Mouse (Mus musculus) midbrain, embryonic 10.5 days (tissue): ENCODE results near the gene Ninj1. TPM values are rescaled to one million over a fixed set of nuclear protein-coding genes. Genes with fewer than 3 reads are reported as not detected.

ENCODE experiments used
- DNase-seq: peaks from one replicate; pipeline ENCODE4 v3.0.0-alpha.2; 2017; ENCODE audit warnings: low spot score
- H3K27ac ChIP-seq: fragments of 300-500 bp; sonication (generic); replicated peaks from 2 replicates; pipeline ENCODE4 v1.5.1; 2016; ENCODE audit warnings: mild to moderate bottlenecking
- H3K27me3 ChIP-seq: fragments of 300-500 bp; sonication (generic); 2 replicates; pipeline ENCODE4 v1.6.1; 2016; ENCODE audit warnings: low read depth, mild to moderate bottlenecking; ENCODE audit not compliant: poor library complexity, severe bottlenecking
- H3K36me3 ChIP-seq: fragments of 300-500 bp; sonication (generic); 2 replicates; pipeline ENCODE4 v1.6.1; 2016; ENCODE audit warnings: mild to moderate bottlenecking, moderate library complexity
- H3K4me1 ChIP-seq: fragments of 300-500 bp; sonication (generic); 2 replicates; pipeline ENCODE4 v1.6.1; 2016
- H3K4me3 ChIP-seq: fragments of 300-500 bp; sonication (generic); 2 replicates; pipeline ENCODE4 v1.5.1; 2016; ENCODE audit warnings: mild to moderate bottlenecking, moderate library complexity
- H3K9me3 ChIP-seq: fragments of 300-500 bp; sonication (generic); replicated peaks from 2 replicates; pipeline ENCODE4 v1.6.1; 2016; ENCODE audit warnings: mild to moderate bottlenecking
- WGBS: fragments of 180-500 bp; shearing (Covaris S2); methylation state at CpG from one replicate; pipeline ENCODE4 v1.1.7; 2016; 5-methylcytosine and 5-hydroxymethylcytosine counted together
- polyA plus RNA-seq: library from polyadenylated mRNA; unstranded; fragments of >200 nt; fragmentation: Nextera tagmentation; extraction: Ambion mirVana; gene quantifications from 2 replicates; pipeline ENCODE4 v1.2.1, GENCODE M21; 2016

Gene Ninj1
- polyA plus RNA-seq, 1 experiment from 2014 or later: 24.3 TPM

- Histone ChIP-seq H3K36me3 (no peaks in the 10 kb centered on the region), H3K4me3 (no peak overlapping the region), H3K27ac (no peak overlapping the region), H3K9me3 (no peaks in the 10 kb centered on the region), H3K27me3 (peaks cover 10% of the 10 kb centered on the region; the same call in 1 of the 2 replicates), H3K4me1 (peaks cover 7% of the 10 kb centered on the region)
- 83% methylated on average over 10 of the region's 10 CpGs for WGBS
- DNase-seq: no peak
Measured at GRCm38 (mm10) chr13:49175509-49175908, 11.8 kb upstream of the Ninj1 start.

- WGBS: 87% methylated on average over 19 of the region's 19 CpGs
- Histone ChIP-seq H3K27ac (no peak overlapping the region), H3K27me3 (peaks cover 4% of the 10 kb centered on the region; the same call in 1 of the 2 replicates), H3K36me3 (no peaks in the 10 kb centered on the region), H3K9me3 (no peaks in the 10 kb centered on the region), H3K4me1 (peaks cover 5% of the 10 kb centered on the region; the same call in 1 of the 2 replicates), H3K4me3 (no peak overlapping the region)
- DNase-seq: no peak
Measured at GRCm38 (mm10) chr13:49178839-49179585, 8.3 kb upstream of the Ninj1 start.

- Histone ChIP-seq H3K4me1 (peaks cover 5% of the 10 kb centered on the region; the same call in 1 of the 2 replicates), H3K36me3 (no peaks in the 10 kb centered on the region), H3K9me3 (no peaks in the 10 kb centered on the region), H3K27ac (no peak overlapping the region), H3K4me3 (no peak overlapping the region), H3K27me3 (peaks cover 12% of the 10 kb centered on the region; the same call in 1 of the 2 replicates)
- DNase-seq: no peak
- WGBS: 86% methylated on average over 5 of the region's 5 CpGs
Measured at GRCm38 (mm10) chr13:49180274-49180673, 7.0 kb upstream of the Ninj1 start.

GRCm38 (mm10) chr13:49180691-49181090, 6.6 kb upstream of the Ninj1 start:
- WGBS: 72% methylated on average over 1 of the region's 1 CpGs
- peaks cover 5% of the 10 kb centered on the region; the same call in 1 of the 2 replicates for H3K4me1 ChIP-seq

GRCm38 (mm10) chr13:49181411-49181984, 5.8 kb upstream of the Ninj1 start:
- WGBS: 78% methylated on average over 3 of the region's 3 CpGs
- Histone ChIP-seq H3K9me3 (no peaks in the 10 kb centered on the region), H3K27ac (no peak overlapping the region), H3K4me3 (no peak overlapping the region), H3K4me1 (peaks cover 6% of the 10 kb centered on the region; the same call in 1 of the 2 replicates), H3K36me3 (no peaks in the 10 kb centered on the region), H3K27me3 (peaks cover 22% of the 10 kb centered on the region)
- no peak for DNase-seq

More at GRCm38 (mm10) chr13:49180691-49181090, 6.6 kb upstream of the Ninj1 start:
- H3K4me3 ChIP-seq: no peak overlapping the region
- no peaks in the 10 kb centered on the region for H3K36me3 ChIP-seq
- H3K9me3 ChIP-seq: no peaks in the 10 kb centered on the region
- H3K27me3 ChIP-seq: peaks cover 14% of the 10 kb centered on the region
- DNase-seq: no peak
- no peak overlapping the region for H3K27ac ChIP-seq

- H3K27ac ChIP-seq: no peak overlapping the region
- whole genome bisulfite sequencing: 64% methylated on average over 5 of the region's 5 CpGs
- H3K4me1 ChIP-seq: peaks cover 21% of the 10 kb centered on the region
- H3K4me3 ChIP-seq: no peak overlapping the region
- no peaks in the 10 kb centered on the region for H3K36me3 ChIP-seq
- H3K27me3 ChIP-seq: peaks cover 29% of the 10 kb centered on the region
- no peaks in the 10 kb centered on the region for H3K9me3 ChIP-seq
- no peak for DNase-seq
Measured at GRCm38 (mm10) chr13:49183161-49183560, 4.1 kb upstream of the Ninj1 start.

- Histone ChIP-seq H3K36me3 (no peaks in the 10 kb centered on the region), H3K4me1 (peaks cover 26% of the 10 kb centered on the region), H3K27ac (0 out of 2 replicates have a peak overlapping the region, but pooled peaks have one; percentile 6), H3K4me3 (no peak overlapping the region), H3K9me3 (no peaks in the 10 kb centered on the region), H3K27me3 (peaks cover 34% of the 10 kb centered on the region)
- DNase-seq: no peak
- 70% methylated on average over 5 of the region's 5 CpGs for WGBS
Measured at GRCm38 (mm10) chr13:49183646-49184045, 3.6 kb upstream of the Ninj1 start.

- Histone ChIP-seq H3K9me3 (no peaks in the 10 kb centered on the region), H3K27me3 (peaks cover 53% of the 10 kb centered on the region), H3K27ac (peak overlapping the region; percentile 74), H3K4me3 (peak overlapping the region; percentile 70), H3K36me3 (no peaks in the 10 kb centered on the region), H3K4me1 (peaks cover 42% of the 10 kb centered on the region)
- WGBS: 15% methylated on average over 11 of the region's 11 CpGs
- DNase-seq: no peak
Measured at GRCm38 (mm10) chr13:49186798-49187287, 442 bp upstream of the Ninj1 start.

- H3K27ac ChIP-seq: 0 out of 2 replicates have a peak overlapping the region, but pooled peaks have one; percentile 74
- WGBS: 27% methylated on average over 15 of the region's 15 CpGs
Measured at GRCm38 (mm10) chr13:49188219-49188965, 1.1 kb downstream of the Ninj1 start.

GRCm38 (mm10) chr13:49188966-49189360, 1.7 kb downstream of the Ninj1 start:
- peaks cover 44% of the 10 kb centered on the region for H3K4me1 ChIP-seq
- no peak overlapping the region for H3K4me3 ChIP-seq
- H3K27me3 ChIP-seq: peaks cover 49% of the 10 kb centered on the region
- DNase-seq: no peak
- no peaks in the 10 kb centered on the region for H3K9me3 ChIP-seq
- WGBS: 60% methylated on average over 2 of the region's 2 CpGs
- H3K36me3 ChIP-seq: no peaks in the 10 kb centered on the region
- no peak overlapping the region for H3K27ac ChIP-seq

More at GRCm38 (mm10) chr13:49188219-49188965, 1.1 kb downstream of the Ninj1 start:
- peaks cover 53% of the 10 kb centered on the region for H3K27me3 ChIP-seq
- peaks cover 44% of the 10 kb centered on the region for H3K4me1 ChIP-seq
- no peak for DNase-seq
- no peaks in the 10 kb centered on the region for H3K9me3 ChIP-seq
- H3K36me3 ChIP-seq: no peaks in the 10 kb centered on the region
- H3K4me3 ChIP-seq: peak overlapping the region; percentile 70

GRCm38 (mm10) chr13:49189970-49190870, 2.9 kb downstream of the Ninj1 start:
- no peaks in the 10 kb centered on the region for H3K36me3 ChIP-seq
- WGBS: 83% methylated on average over 12 of the region's 12 CpGs
- H3K27ac ChIP-seq: peak overlapping the region; percentile 30; the same call in 1 of the 2 replicates
- H3K9me3 ChIP-seq: no peaks in the 10 kb centered on the region
- H3K4me1 ChIP-seq: peaks cover 44% of the 10 kb centered on the region
- no peak for DNase-seq
- peaks cover 40% of the 10 kb centered on the region for H3K27me3 ChIP-seq
- no peak overlapping the region for H3K4me3 ChIP-seq
